Mouse (Mus musculus) liver (tissue): ENCODE data around the gene Fbln1.
A peak's percentile ranks its signal among the peaks of the same experiment; 100 is the strongest.

Source experiments
- DNase-seq: peaks from one replicate; pipeline ENCODE4 v3.0.0-alpha.2; 2020; ENCODE audit warnings: mixed read lengths

Gene Fbln1

DNA sequence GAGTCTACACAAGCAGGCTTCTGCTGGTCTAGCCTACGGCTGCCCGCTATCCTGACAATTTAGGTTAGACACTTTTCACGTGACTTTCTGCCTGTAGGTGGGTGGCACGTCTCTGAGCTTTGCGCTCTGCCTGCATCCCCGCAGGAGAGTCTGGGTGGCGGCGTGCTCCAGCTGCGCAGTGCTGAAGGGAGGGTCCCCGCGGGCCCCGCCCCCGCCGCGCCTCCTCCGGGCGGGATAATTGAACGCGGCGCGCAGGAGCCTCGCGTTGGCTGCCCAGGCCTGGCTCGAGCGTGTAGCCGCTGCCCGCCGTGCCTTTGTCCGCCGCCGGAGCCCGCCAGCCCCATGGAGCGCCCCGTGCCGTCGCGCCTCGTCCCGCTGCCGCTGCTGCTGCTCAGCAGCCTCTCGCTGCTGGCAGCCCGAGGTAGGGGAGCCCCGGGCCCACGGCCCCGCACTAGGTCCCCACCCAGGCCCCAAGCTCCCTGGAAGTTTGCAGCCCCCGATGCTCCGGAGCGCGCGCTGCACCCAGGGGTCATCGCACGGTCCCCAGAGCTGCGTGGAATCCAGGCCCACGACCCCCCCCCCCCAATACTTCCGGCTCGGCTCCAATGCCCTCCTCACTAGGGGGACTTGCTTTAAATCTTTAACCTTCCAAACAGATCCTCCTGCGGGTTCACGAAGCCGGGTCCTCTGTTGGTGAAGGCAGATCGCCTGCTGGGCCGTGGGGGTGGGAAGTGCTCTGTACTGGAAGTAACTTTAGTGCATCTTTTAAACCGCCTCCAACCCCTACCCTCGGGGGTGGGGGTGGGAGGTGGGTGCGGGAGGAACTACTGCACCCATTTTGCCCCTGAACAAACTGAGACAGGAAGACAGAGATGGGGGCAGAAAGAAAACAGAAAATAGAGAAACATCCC, at the start of gene Fbln1:
Gene Fbln1 (plus strand): TSS at position 158 of the 911 bp plus-strand sequence.
- peak; percentile 67 for DNase-seq

DNA sequence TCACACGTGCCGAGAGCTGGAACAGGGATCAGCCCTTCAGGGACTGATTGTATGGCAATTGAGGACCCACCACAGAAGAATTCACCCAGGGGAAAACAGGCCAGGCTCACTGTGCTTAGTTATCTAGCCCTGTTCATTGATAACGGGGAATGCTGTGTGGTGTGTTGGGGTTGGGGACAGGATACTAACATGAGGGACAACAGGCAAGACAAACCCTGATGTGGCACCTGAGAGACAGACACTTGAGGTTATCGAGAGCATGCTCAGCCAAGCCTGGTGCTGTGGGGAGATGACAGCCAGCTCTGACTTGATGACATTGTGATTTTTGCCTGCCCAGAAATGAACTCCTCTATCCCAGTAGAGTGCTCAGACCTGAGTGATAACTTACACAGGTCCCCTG, 49.6 kb upstream of the Fbln1 start:
- no peak for DNase-seq

GRCm38 (mm10) chr15:85161416-85161815, 44.3 kb upstream of the Fbln1 start:
- DNase-seq = no peak

GRCm38 (mm10) chr15:85162693-85163663, 42.8 kb upstream of the Fbln1 start:
- DNase-seq = peak; percentile 18

- DNase-seq = no peak
Measured at GRCm38 (mm10) chr15:85166433-85166933, 39.3 kb upstream of the Fbln1 start.

GRCm38 (mm10) chr15:85167086-85167679, 38.6 kb upstream of the Fbln1 start:
- no peak for DNase-seq

DNA sequence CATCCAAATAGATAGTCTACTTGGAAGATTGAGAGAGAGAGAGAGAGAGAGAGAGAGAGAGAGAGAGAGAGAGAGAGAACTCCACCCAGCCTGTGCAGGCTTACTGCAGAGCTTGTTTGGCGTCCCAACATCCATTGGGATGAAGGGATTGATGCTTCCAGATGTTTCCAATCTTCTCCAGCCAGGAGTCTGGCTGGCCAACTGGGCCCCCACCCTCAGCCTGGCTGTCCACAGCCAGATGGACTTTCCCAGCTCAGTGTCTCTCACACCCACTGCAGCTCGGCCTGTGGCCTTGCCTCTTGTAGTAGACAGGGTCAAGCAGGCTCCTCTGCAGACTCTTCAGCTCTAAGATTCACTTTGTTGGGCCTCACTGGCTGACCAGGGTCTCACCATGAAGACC, 33.7 kb upstream of the Fbln1 start:
- DNase-seq = no peak

- no peak for DNase-seq
Measured at GRCm38 (mm10) chr15:85173425-85173824, 32.3 kb upstream of the Fbln1 start.

- DNase-seq = no peak
Measured at GRCm38 (mm10) chr15:85174060-85174459, 31.7 kb upstream of the Fbln1 start.

DNA sequence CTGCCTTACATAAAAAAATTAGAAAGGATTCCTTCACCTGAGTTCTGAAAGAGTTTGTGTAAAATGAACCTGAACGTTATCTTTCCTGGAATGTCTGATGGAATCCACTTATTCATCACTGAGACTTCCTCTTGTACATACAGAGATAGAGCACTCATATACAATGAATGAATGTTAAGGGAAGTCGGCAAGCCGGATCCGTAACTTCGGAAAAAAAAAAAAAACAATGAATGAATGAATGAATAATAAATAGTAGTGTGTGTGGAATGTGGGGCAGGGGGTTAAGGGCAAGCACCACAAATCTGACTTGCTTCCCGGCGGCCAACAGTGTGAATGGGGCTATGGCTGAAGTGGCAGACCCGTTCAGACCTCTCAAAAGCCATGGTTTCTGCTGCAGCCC, 28.2 kb upstream of the Fbln1 start:
- DNase-seq = peak; percentile 68

- no peak for DNase-seq
Measured at GRCm38 (mm10) chr15:85178172-85178571, 27.6 kb upstream of the Fbln1 start.

DNA sequence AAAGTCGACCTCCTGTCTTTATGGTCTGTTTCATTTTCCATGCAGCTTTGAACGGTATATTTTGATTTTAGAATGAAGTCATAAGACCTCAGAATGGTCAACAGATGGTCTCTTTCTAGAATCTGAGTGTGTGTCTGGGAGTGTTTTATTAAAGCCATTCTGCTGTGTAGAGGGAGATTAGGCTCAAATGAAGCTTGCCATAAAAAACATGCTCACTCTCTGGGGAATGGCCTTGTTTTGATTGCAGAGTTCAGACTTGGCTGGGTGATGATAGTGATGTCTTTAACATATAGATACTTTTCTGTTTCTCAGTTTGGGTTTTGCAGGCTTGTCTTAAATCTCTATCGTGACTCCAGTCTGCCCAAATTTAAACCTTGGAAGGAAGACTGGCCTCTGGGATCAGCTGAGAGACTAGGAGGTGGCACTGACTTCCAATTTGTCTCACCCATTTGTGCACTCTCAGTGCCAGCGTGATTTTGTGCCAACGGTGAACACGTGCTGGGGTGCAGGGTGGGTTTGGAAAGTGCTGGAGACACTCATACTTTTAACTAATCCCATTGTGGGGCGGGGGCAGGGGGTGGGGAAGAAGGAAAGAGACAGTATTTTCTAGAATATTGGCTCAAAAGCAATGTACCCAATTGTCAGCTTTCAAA, 26.1 kb upstream of the Fbln1 start:
- no peak for DNase-seq

DNA sequence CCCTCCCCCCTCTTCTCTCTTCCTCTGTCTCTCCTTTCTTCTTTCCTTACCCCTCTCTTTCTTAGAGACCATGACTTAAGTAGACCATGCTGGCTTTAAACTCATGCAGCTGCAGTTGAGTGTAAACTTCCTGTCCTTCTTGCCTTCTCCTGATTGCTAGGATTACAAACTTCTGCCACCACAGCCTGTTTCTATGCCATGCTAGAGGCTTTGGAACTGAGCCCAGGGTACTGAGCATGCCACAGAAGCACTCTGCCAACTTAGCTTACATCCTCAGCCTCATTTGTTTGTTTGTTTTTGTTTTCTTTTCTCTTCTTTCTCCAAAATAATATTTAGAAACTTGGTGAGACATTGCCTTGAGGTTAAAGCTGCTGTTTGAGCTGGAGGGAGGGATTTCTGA, 25.4 kb upstream of the Fbln1 start:
- DNase-seq = no peak

DNA sequence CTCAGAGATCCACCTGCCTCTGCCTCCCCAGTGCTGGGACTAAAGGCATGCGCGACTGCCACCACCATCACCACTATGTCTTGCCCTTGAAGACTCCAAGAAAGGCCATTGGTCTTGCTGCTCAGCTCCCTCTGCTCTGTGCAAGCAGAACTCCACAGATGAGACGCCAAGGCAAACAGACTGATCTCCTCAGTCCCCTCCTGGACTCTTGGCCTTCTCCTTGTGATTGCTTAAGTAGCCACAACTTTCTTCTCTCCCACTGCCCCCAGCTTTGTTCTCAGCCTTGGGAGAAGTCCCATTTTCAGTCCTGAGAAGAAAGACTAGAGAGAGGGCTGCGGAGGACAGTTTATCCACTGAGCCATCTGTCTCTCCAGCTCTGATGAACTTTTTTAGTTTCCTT, 23.7 kb upstream of the Fbln1 start:
- DNase-seq = no peak

GRCm38 (mm10) chr15:85186916-85187315, 18.8 kb upstream of the Fbln1 start:
- no peak for DNase-seq

DNA sequence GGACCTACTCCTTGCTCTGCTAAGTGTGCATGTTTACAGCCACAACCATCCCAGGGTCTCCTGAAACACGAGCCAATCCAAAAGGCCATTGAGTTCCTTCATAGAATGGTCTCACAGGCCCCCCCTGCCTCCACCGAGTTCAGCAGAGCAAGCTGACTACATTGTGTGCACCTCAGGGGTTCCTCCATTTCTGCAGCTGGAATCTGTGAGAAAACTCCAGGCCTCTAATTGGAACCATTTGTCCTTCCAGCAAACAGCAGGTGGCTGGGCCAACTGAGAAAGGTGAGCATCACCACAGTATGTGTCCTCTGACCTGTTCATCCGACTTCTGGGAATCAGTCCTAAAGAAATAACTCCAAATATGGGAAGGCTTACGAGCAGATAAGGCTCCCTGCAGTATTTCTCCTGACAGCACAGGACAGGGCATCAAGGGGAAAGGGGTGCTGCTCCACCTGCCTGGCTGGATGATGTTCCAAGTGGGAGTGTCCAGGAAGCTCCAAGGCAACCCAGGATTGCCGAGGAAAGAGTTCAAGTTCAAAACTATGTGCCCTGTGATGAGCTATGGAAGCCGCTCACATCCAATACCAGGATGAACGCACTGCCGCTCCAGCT, 17.5 kb upstream of the Fbln1 start:
- no peak for DNase-seq

DNA sequence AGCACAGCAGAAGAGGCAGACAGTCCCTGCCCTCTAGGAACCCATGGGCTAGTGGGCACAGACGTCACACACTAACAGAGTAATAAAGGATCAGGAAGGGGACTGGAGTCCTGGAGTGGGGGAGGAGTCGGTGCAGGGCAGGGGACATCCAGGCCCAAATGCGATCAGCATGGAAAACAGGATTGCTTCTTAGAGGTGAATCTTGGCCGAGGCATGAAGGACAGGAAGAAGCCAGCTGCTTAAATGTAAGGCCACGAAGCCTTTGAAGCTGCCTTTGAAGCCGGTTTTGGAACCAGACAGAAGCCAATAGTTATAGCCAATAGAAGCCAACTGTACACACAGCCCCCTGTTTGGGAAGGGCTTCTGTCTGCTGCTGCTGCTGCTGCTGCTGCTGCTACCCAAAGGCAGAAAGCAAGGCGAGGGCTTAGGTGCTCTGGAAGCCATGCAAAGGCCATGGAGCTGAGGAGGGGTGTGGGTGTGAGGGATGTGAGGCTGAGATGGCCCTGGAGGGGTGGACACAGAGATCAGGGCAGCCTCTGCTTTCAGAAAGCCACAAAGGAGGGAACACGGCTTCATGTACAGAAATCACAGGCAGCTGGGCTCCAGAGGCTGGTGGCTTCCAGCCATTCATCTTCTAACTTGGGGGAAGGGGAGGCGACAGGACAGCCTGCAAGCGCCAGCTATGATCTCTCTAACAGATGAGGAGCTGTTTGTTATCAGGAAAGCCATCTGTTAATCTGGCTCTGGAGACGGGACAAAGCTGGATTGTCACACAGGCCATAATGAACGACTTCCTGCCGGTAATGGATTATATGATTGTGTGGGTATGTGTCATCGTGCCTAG, 5.1 kb upstream of the Fbln1 start:
- DNase-seq = no peak

GRCm38 (mm10) chr15:85202199-85202598, 3.5 kb upstream of the Fbln1 start:
- DNase-seq = no peak

DNA sequence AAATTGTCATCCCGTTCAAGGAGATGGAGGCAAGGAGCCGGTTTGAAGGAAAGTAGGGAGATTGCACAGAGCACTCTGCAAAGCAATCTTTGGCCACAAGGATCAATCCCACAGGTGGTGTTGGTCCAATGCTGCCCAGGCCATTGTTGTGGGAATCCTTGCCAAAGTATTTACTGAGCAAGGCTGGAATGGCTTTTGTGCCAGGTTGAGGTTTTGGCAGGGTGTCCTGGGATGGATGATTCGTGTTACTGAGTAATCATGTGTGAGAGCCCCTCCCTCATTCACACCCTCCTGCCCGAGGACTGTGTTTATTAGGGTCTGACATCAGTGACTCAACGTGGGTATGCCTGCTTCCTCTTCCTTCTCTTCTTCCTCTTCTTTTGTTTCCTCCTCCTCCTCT, 3.0 kb upstream of the Fbln1 start:
- no peak for DNase-seq

GRCm38 (mm10) chr15:85204383-85204782, 1.4 kb upstream of the Fbln1 start:
- DNase-seq = no peak

- DNase-seq = no peak
Measured at GRCm38 (mm10) chr15:85206703-85207075, 940 bp downstream of the Fbln1 start.
